10 mouse cellular contexts compared by ENCODE assay signal in the genomic region with DNA sequence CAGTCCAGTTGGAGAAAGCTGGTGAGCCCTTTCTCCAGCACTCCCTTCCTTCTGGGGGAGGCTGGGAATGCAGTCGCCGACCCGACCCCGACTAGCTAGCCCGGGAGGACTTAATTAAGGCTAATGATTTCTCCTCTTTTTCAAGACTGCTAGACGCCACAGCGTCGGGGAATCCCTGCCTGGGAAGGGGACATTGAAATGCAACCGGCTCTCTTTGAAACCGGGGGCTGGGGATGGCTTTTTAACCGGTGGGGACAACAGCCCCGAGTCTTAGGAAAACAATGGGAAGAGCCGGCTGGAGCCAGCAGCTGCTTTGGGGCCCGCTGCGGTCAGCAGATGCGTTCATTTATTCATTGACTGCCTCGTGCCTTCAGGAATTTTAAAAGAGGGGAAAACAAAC. TPM values are rescaled to one million over a fixed set of nuclear protein-coding genes. Genes with fewer than 3 reads are reported as not detected.
DNase-seq lines count a peak whose midpoint lies in the region; ATAC-seq and TF ChIP-seq lines count a peak whose summit lies in the region.
"Had no signal": no experiment of that assay in that cellular context is flagged by ENCODE, and none has a peak within 500 bp of the region (broad histone marks: within the 10 kb centered on the region; RNA-seq: fewer than 3 reads in every experiment).

No protein-coding gene starts in this region.

- TF ChIP-seq POLR2A in brain, embryonic 14.5 days (IDR thresholded peaks at IDR 0.05; ENCODE audit: borderline replicate concordance, extremely low read depth, insufficient read depth, insufficient read length, poor library complexity, severe bottlenecking): no peak

- no peak for DNase-seq in heart, postnatal 0 days (ENCODE audit: low spot score)
- DNase-seq in heart, postnatal 10 days: no peak
- DNase-seq in brain, embryonic 14.5 days (ENCODE audit: low read depth): peak; percentile 31
- DNase-seq in urinary bladder, adult 2 months (ENCODE audit: low spot score): no peak
- DNase-seq in urinary bladder, postnatal 14 days (ENCODE audit: low spot score): no peak
- DNase-seq in frontal cortex, postnatal 10 days (ENCODE audit: low spot score in 2 of 2): no peak
- DNase-seq: thymus, adult 2 months had no signal

- H3K36me3 ChIP-seq in heart, postnatal 0 days (replicated peaks; ENCODE audit: control insufficient read depth, insufficient read depth, low read length): no peaks in the 10 kb centered on the region
- H3K36me3 ChIP-seq in hindbrain, embryonic 13.5 days: no peaks in the 10 kb centered on the region
- H3K36me3 ChIP-seq in midbrain, embryonic 16.5 days (ENCODE audit: control insufficient read depth, insufficient read depth, low read length): no peaks in the 10 kb centered on the region

- peaks cover 52% of the 10 kb centered on the region for H3K27me3 ChIP-seq in heart, postnatal 0 days (ENCODE audit: control insufficient read depth, insufficient read depth, low read length)
- peaks cover 97% of the 10 kb centered on the region for H3K27me3 ChIP-seq in hindbrain, embryonic 13.5 days
- peaks cover 40% of the 10 kb centered on the region for H3K27me3 ChIP-seq in midbrain, embryonic 16.5 days (ENCODE audit: control insufficient read depth, insufficient read depth, low read depth, low read length)
- H3K27me3 ChIP-seq: CH12.LX had no signal

- no peaks in the 10 kb centered on the region for H3K4me1 ChIP-seq in heart, postnatal 0 days (ENCODE audit: control insufficient read depth, insufficient read depth)
- peaks cover 7% of the 10 kb centered on the region for H3K4me1 ChIP-seq in hindbrain, embryonic 13.5 days (replicated peaks)
- peaks cover 5% of the 10 kb centered on the region for H3K4me1 ChIP-seq in midbrain, embryonic 16.5 days (ENCODE audit: control insufficient read depth, insufficient read depth, low read length)

- peak overlapping the region; percentile 19; the same call in 1 of the 2 replicates for H3K4me2 ChIP-seq in heart, postnatal 0 days (ENCODE audit: low read depth, low read length)
- peak overlapping the region; percentile 40 for H3K4me2 ChIP-seq in hindbrain, embryonic 13.5 days
- peak overlapping the region; percentile 35 for H3K4me2 ChIP-seq in midbrain, embryonic 16.5 days (ENCODE audit: low read length)

- no peak for TF ChIP-seq CTCF in heart, postnatal 0 days (IDR thresholded peaks at IDR 0.05; ENCODE audit: low read depth)
- no peak for TF ChIP-seq CTCF in brain, embryonic 14.5 days (IDR thresholded peaks at IDR 0.05; ENCODE audit: borderline replicate concordance, extremely low read depth, insufficient read depth, insufficient read length)

- H3K9me3 ChIP-seq in heart, postnatal 0 days (replicated peaks; ENCODE audit: control insufficient read depth, low read length): no peaks in the 10 kb centered on the region
- H3K9me3 ChIP-seq in hindbrain, embryonic 13.5 days: peaks cover 4% of the 10 kb centered on the region; the same call in 1 of the 2 replicates
- no peaks in the 10 kb centered on the region for H3K9me3 ChIP-seq in midbrain, embryonic 16.5 days (replicated peaks; ENCODE audit: control insufficient read depth, low read length, poor library complexity, severe bottlenecking)

- WGBS in heart, postnatal 0 days: 2% methylated on average over 17 of the region's 17 CpGs
- under 1% methylated on average over 17 of the region's 17 CpGs for WGBS in hindbrain, embryonic 13.5 days
- 0% methylated on average over 17 of the region's 17 CpGs for WGBS in midbrain, embryonic 16.5 days

- no peak overlapping the region for H3K27ac ChIP-seq in heart, postnatal 0 days (ENCODE audit: low read depth)
- H3K27ac ChIP-seq in hindbrain, embryonic 13.5 days: no peak overlapping the region
- H3K27ac ChIP-seq in midbrain, embryonic 16.5 days (ENCODE audit: low read length): no peak overlapping the region

- TF ChIP-seq EP300 in heart, postnatal 0 days (IDR thresholded peaks at IDR 0.05; ENCODE audit: low read depth): no peak

- H3K4me3 ChIP-seq in heart, postnatal 0 days (ENCODE audit: low read depth, low read length): peak overlapping the region; percentile 11
- H3K4me3 ChIP-seq in hindbrain, embryonic 13.5 days: peak overlapping the region; percentile 12; the same call in 1 of the 2 replicates
- no peak overlapping the region for H3K4me3 ChIP-seq in midbrain, embryonic 16.5 days (ENCODE audit: low read depth, low read length)

- intact Hi-C loops in heart, postnatal 10 days (cut with DNase I): no loop called here

- no peak for ATAC-seq in heart, postnatal 0 days (ENCODE audit: insufficient read depth, low read depth)
- no peak for ATAC-seq in hindbrain, embryonic 13.5 days (ENCODE audit: low FRiP score)
- no peak for ATAC-seq in midbrain, embryonic 16.5 days

- no peak overlapping the region for H3K9ac ChIP-seq in heart, postnatal 0 days (replicated peaks; ENCODE audit: low read depth, low read length)
- H3K9ac ChIP-seq in hindbrain, embryonic 13.5 days: peak overlapping the region; percentile 51; the same call in 1 of the 2 replicates
- H3K9ac ChIP-seq in midbrain, embryonic 16.5 days (ENCODE audit: low read depth, low read length): no peak overlapping the region

RNA-seq across cellular contexts. Expression of a gene that starts 36.0 kb away (rescaled TPM):
- total RNA-seq in heart, postnatal 0 days (2014; rRNA removed; ENCODE audit: low replicate concordance): 3.2 and 6.7 TPM in 2 replicates
- polyA plus RNA-seq in heart, postnatal 0 days (2015; fragmentation: Nextera tagmentation; extraction: Ambion mirVana): 5.4 and 5.7 TPM in 2 replicates
- total RNA-seq in heart, postnatal 10 days (2021): 10 to 100 TPM; 18.8 to 20.4 TPM
- 1.0 and 3.0 TPM in 2 replicates for polyA plus RNA-seq in brain, embryonic 14.5 days (2012; rRNA removed)
- 5.3 and 6.0 TPM in 2 replicates for polyA plus RNA-seq in hindbrain, embryonic 13.5 days (2015; fragmentation: Nextera tagmentation; extraction: Ambion mirVana)
- 2.4 and 3.4 TPM in 2 replicates for polyA plus RNA-seq in midbrain, embryonic 16.5 days (2015; fragmentation: Nextera tagmentation; extraction: Ambion mirVana)
- 40.4 and 54.3 TPM in 2 replicates for polyA plus RNA-seq in urinary bladder, adult 2 months (2012; rRNA removed)
- total RNA-seq: CH12.LX had no signal
